Mouse (Mus musculus): ENCODE data around the gene Thnsl2.

DNA sequence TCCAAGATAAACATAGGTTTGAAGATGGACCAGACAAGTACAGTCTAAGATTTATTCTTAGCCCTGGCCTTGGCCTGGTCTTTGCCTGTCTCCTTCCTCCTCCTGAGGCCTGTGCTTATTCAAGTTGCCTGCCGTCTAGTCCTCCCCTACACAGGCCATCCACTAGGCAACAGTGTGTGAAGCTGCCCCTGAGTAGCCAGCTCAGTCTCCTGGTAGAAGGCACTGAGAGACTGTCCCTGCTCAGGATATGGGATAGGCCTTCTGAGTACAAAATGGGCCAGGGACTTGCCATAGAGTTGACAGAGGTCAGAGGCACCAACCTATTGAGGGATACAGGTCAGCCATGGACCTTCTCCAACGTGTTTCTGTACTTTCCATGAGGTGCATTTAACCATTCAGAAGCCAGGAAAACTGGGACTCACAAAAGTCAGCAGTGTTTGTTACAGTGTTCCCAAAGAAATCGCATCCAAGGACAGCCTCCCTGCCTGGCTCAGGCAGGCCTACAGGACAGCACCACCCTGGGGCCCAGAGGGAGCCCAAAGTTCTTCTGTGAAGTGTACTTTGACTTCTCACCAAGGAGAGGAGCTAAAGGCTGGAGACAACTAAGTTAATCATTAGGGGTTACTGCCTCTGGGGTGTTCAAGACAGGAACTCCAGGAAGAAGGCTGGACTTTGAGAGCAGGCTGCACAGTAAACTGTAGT is 1.2 kb upstream of the Thnsl2 start:
- TF ChIP-seq POLR2AphosphoS2 (IDR thresholded peaks at IDR 0.05; ENCODE audit: insufficient read length, low read depth) (no peak), MYOD1 (IDR thresholded peaks at IDR 0.05; ENCODE audit: control insufficient read depth in 1 of 3, insufficient read length in 2 of 3, low read depth in 2 of 3) (no peak), CEBPB (IDR thresholded peaks at IDR 0.05; ENCODE audit: insufficient read depth, poor library complexity, severe bottlenecking) (no peak), SRF (IDR thresholded peaks at IDR 0.05; ENCODE audit: control insufficient read depth, insufficient read length, low read depth) (no peak), MAX (IDR thresholded peaks at IDR 0.05; ENCODE audit: low read depth) (no peak), TCF12 (IDR thresholded peaks at IDR 0.05; ENCODE audit: insufficient read depth, poor library complexity, severe bottlenecking) (no peak)

Measured in myocyte (in vitro differentiated cells).